Mouse (Mus musculus): ENCODE data around the gene Ggnbp2.
A peak's percentile ranks its signal among the peaks of the same experiment; 100 is the strongest.
"Not testable (repeated sequence)": the region's sequence is repeated elsewhere in the genome, so short reads cannot be mapped to it uniquely, and the experiment has no call there.

Ggnbp2 gene

DNA sequence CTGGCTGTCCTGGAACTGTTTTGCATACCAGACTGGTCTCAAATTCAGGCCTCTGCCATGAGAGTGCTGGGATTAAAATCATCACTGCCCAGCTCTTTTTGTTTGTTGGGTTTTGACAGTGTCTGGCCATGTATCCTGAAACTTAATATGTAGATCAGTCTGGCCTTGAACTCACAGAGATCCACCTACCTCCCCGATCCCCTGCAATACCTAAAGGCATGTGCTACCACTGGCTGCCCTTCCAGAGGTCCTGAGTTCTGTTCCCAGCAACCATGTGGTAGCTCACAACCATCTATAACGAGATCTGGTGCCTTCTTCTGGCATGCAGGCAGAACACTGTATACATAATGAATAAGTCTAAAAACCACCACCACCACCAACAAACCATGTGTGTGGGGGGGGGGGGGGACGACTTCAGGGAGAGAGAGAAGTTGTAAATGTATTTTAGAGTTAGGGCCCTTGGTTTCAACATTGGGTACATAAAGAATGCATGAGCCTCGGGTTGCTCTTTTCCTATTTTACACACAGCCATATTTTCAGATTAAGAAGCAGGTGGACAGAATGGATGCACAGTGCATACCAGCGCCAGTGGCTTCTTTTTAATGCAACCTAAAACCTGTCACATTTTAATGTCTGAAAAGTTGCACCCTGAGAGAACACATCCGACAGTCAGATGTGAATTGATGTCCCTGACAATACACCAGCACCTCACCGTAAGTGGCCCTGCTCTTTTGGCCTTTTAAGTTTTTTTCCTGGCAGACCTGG, 8.6 kb upstream of the Ggnbp2 start:
- DNase-seq, result no peak

DNA sequence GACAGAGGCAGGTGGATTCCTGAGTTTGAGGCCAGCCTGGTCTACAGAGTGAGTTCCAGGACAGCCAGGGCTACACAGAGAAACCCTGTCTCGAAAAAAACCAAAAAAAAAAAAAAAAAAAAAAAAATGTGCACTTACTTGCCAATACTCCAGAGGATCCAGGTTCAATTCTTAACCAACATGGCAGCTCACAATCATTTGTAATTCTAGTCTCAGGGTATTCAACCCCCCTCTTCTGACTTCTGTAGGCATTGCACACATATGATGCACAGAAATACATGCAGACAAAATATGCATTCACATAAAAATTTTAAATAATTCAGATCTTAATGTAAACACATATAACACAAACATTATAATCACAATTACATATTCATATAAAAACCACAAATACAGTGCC, 5.4 kb upstream of the Ggnbp2 start:
- not testable (repeated sequence) for DNase-seq

DNA sequence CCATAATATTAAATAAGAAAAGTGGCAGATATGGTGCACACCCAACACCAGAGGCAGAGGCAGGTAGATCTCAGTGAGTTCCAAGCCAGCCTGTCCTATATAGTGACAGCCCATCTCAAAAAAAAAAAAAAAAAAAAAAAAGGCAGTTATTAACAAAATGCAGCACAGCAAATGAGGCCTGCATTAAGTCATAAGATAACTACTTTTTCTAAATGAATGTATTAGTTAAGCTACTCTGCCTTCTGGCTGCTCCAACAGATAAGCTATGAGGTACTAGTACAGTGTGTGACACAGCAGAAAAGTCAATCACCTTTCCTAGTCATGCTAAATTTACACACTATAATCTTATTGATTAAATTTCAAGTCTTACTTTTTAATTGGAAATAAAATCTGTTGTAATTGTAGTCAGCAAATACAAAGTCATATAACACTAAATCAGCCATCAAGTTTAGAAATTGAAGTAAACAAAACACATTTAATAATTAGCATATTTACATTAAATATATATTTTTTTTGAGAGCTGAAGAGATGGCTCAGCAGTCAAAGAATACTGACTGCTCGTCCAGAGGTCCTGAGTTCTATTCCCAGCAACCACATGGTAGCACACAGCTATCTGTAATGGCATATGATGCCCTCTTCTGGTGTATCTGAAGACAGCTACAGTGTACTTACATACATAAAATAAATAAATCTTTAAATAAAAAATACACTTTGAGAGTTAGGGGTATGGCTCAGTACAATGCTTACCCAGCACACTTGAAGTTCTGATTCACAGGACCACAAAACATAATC, 2.6 kb upstream of the Ggnbp2 start:
- DNase-seq, result no peak

DNA sequence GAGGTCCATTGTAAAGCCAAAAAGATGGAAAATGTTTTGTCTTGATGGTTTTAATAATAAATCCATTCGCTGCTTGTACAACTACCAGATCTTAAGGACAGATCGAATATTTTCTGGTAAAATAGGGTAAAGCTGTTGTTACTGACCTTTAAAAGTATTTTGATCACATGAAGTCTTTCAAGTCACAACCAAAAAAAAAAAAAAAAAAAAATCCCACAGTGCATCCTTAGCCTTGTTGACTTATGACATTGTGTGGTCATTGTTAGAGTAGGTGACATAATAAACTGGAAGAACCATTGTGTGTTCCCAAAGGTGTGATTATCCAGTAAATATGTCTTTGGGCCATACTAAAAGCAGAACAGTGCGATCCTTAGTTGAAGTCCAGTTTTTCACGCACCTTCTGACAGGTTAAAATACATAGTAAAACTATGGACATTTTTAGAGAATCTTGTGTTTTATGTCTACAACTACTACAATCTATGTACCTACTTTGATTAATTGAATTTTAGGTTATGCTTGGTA, 992 bp upstream of the Ggnbp2 start:
- no peak for DNase-seq

DNA sequence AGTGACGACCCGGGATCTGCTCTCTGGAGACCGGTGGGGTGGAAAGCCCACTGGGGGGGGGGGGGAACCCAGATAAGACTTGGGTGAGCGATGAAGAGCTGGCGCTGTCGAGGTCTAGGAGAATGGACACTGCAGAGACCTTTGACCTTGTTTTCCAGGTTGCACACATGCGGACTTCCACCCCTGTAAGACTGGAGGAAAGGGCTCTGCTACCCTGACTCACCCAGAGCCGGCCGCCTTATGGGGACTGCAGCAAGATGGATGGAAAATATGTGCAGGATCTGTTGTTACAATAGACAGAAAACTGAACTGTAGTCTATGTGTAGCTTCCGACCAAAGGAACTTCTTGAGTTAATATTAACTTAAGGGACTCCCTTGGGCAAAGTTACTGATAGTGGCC, 429 bp upstream of the Ggnbp2 start:
- no peak for DNase-seq

DNA sequence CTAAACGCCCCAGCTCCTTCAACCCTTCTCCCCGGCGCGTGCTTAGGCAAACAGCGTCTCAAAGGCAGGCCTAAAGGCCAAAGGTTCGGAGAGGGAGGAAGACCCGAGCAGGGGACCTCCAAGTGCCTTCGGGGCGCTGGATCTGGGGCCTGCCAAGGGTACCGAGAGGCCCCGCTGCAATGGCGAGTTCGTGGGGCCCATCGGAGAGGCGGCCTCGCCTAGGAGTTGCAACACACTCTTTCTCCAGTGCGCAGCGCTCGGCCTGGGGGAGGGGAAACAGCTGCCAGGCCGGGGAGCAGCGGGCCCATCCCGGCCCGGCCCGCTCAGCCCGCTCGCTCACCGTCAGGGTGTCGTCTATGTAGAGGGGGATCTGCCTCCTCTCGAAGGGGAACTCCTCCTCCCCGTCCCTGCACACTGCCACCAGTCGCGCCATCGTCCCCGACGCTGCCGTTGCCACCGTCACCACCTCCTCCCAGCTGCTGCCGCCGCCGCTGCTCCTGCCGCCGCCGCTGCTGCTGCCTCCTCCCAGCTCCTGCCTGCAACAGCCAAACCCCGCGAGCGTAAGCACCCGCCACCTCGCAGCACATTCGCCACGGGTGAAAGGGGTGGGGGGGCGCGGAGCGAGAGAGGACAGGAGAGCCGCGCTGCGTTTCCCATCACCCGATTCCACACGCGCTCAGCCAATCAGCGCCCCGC, 932 bp downstream of the Ggnbp2 start:
- peak; percentile 94 to 95 for DNase-seq

DNA sequence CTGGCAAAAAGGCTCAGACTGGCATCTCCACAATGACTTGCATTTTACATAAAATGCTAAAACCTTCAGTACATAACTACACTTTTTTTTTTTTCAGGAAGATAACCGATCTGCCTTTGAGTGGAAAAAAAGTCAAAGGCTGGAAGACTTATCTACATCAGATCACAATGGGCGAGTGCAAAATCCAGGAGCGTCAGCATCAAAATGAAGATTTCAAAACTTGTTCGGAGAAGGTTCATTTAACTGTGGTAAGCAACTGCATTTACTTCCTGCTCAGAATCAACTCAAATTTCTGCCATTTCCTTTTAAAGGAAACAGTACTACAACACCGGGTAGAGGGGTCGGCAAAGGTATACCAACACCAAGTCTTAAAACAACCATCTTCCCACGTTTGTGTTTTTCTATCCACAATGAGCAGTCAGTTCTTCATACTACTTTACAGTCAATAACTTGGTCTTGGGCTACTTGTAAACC, 1.8 kb downstream of the Ggnbp2 start:
- no peak for DNase-seq

DNA sequence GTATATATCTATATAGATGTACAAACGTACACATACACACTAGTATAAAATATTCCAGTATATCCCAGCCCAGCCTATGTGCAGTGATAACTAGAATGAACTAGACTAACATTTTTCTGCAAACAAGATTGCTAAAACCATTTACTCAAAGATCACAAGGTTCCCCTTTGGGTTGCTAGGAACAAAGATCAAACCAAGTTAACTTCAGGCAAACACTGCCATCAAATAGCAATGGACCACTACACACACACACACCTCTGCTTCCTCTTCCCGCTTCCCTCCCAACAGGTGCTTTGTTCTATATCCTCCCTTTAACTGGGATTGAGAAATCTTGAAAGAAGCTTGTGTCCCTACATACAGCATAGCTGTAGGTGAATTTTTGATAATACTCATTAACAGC, 3.0 kb downstream of the Ggnbp2 start:
- no peak for DNase-seq

DNA sequence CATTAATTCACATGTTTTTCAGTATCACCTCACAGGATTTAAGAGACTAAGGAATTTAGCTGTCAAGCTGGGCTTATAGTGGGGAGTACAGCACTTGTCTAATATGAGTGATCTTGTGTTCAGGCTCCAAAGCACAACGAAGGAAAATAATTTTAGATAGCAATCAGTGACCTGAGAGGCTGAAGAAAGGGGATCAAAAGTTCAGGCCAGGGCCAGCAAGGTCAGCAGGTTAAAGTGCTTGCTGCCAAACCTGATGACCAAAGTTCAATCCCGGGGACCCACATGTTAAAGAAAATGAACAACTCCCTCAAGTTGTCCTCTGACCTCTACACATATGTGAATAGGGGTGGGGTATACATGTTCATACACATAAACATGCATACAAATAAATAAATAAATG, 5.3 kb downstream of the Ggnbp2 start:
- DNase-seq, result no peak

DNA sequence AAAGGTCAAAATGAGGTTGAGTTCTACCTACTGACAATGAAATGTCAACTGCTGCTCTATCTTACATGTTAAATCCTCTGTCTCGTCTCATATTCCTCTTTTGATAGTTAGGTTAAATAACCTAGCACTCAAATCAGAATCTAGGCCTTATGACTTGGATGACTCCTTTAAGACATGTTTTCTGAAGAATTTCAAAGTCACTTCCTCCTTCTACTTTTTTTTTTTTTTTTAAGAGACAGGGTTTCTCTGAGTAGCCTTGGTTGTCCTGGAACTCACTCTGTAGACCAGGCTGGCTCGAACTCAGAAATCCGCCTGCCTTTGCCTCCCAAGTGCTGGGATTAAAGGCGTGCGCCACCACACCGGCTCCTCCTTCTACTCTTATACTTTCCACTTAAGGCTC, 15.3 kb downstream of the Ggnbp2 start:
- no peak for DNase-seq

DNA sequence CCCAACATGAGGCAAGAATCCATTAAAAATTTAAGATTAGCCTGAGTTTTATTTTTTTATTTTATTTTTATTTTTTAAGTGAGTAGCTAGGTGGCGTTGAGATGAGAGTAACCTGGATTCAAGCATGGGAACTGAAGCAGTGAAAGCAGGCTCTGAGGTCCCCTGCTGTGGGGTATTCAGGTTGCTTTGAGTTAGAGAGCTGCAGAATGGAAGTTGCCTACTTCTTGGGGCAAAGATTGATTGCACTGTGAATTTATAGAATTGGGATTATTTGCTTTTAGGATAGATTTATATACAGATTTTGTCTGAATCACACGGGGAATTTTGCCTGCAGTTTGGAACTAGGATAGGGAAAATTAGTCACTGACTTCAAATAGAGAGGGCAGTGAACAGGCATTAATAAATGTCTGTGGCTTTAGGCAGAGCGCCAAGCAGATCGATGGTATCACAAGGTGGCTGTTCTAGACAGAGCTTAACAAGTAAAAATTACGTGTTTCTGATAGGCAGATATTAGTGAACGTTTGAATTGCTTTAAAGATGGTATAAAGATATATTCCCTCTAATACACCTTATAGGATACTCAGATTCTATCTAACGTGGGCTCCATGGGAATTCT, 23.0 kb downstream of the Ggnbp2 start:
- no peak for DNase-seq

DNA sequence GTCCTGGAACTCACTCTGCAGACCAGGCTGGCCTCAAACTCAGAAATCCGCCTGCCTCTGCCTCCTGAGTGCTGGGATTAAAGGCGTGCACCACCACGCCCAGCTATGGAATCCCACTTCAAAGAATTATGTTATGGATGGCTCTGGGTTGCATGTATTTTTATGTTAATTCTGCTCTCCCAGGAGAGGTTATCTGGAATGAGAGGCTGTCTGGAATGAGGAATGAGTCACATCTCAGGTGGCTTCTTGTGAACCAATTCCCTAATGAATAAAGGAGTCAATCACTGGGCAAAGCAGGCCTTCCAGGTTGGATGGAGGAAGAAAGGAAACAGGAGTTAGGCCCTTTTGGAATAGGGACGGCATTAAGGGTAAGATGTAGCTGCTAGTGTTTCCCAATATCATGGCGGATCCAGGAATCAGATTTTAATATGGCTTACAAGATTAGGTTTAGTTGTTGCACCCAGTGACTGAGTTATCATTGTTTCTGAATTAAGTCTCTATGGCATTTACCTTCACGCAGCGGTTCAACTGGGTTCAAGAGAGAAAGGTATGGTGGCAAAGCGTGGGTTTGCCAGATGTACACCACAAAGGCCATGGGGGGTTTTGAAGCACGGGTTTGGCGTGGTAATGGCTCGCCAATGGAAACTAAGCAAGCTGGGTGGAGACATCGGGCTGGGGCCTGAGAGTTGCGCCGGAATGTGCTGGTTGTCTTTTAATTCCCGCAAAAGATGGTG, 23.7 kb downstream of the Ggnbp2 start:
- DNase-seq, result no peak

DNA sequence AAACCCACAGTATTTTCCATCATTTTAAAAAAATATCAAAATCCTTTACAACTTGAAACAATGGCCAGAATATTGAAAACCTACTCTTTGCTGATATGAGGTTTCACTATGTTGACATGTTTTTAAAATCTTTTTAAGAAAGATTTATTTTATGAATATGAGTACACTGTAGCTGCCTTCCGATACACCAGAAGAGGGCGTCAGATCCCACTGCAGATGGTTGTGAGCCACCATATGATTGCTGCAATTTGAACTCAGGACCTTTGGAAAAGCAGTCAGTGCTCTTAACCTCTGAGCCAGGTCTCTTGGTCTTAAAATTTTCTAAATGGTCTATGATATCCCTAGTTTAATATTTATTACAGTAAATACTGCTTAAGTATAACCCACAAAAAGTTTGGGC, 31.3 kb downstream of the Ggnbp2 start:
- DNase-seq, result no peak

DNA sequence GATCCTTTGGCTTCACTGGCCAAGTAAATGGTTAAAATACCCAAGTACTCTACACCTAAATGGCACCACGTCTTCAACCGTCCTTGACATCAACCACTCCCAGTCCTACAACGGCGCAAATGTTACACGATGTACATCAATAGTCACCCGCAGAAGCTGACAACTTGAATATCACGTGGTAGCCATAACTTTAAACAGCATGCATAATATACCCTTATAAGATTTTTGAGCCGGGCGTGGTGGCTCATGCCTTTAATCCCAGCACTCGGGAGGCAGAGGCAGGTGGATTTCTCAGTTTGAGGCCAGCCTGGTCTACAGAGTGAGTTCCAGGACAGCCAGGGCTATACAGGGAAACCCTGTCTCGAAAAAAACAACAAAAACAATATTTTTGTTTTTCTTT, 41.1 kb downstream of the Ggnbp2 start:
- DNase-seq, result not testable (repeated sequence)

DNA sequence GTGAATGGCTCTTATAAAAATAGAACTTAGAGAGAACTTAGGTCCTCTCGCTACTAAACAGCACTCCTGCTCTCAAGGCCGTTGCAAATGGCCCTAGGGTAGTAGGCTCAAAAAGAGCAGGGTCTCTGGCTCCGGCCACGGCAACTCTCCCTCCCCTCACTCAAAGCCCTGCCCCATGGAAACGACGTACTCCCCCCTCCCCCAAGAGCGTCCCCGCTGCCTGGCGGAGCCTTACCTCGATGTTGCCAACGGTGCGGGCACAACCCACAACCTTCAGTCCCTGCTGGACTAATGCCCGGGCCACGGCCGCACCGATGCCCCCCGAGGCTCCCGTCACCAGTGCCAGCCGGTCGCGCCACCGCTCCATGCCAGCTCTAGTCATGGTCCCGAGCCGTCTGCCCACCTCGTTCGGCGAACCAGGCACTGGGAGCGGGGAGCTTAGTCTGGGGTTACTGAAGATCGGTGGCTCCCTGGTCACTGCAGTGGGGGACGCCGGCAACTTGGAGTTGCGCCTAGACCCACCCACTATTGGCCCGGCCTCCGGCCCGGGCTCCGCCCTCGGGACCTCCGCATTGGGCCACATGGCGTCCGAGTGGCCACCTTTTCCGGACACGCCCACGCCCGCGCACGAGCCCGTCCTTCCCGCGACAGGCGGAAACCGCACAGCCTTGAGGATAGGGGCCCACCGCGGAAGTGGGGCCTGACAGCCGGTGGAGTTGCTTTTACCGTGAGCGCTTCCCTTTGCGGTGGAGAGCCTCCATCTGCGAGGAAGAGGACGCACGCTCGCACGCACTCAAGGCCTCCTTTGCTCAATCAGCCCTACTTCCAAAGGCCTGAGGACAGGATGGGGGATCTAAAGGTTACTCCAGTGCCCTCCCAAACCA, 41.9 kb downstream of the Ggnbp2 start, which contains the start of gene Dhrs11:
Gene Dhrs11 (minus strand): TSS at position 479 of the 884 bp plus-strand sequence.
- peak; percentile 73 to 82 for DNase-seq

DNA sequence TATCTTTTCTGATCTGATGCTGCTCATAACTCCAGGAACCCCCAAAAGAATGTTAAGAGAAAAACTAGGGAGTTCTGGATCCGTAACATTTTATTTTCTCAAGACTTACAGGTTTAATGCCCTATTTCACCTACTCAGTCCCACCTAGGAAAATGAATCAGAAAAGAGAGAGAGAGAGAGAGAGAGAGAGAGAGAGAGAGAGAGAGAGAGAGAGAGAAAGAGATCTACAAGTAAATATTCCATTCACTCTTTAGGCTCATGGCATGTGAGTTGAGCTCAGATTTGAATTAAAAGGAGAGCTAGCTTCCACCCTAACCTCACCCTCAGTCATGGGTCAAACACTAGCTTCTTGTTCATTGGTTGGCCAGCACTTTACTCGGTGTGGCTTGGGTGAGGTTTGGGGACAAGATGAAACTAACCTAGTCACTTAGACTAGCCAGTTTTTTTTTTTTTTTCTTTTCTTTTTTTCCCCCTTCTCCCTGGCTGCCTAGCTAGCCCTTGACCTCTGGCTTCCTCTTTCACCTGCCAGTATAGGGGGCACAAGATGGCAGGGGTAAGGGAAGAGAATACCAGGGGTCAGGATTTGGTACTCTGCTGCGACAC, 42.6 kb downstream of the Ggnbp2 start:
- DNase-seq, result no peak

DNA sequence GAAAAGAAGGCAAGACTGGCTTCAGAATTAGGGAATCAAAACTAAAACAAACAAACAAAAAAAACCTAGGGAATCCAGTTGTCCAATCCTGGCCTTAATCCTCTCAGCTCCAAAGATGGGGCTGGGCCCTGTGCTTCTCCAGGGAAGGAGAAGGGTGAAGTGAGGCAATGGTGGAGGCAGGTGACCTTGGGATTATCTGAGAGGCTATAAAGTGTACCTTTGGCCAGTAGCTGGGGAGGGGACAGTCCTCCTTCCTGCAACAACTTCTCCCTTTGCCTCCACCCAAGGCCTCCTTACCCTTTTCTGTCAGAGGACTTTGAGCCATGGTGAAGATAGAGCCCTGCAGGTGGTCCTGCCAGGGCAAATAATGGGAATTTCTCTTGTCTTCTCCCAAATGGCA, 43.1 kb downstream of the Ggnbp2 start:
- no peak for DNase-seq

DNA sequence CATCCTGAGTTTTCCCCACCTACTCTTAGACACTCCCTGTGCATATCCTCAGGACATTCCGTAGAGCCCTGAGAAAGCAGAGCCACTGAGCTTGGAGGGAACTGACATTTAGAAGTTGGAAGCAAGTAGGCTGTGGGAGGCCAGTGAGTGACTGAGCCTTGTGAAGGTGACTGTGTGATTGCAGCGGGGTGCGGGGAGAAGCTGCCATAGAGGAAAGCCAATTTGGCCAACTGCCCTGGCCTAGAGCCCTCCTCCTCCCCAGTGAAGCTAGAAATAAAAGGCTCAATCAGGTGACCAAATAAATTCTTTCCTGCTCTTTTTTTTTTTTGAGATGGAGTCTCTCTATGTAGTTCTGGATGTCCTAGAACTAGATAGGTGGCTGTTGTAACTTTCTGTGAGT, 44.4 kb downstream of the Ggnbp2 start:
- no peak for DNase-seq

DNA sequence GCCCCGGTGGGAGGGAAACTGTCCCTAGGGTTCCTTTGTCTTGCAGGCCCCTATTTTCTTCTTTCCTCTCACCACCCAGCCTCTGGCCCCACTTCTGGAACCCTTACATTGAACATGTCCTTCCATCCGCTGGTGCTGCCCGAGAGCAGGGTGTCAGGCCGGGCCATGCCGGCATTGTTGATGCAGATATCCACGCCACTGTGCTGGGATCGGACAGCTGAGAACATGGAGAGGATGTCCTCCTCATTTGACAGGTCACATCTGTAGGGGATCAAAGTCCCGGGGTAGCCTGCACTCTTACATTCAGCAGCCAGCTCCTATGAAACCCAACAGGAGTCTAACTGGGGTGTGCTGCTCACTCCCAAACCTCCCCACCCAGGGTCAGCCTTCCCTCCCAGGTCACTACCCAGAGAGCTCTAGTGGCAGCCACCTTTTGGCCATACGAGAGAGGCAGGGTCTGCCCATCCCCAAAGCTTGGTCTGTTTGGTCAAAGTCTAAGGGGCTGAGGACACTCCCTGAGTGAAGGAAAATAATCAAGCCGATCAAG, 45.3 kb downstream of the Ggnbp2 start:
- no peak for DNase-seq

DNA sequence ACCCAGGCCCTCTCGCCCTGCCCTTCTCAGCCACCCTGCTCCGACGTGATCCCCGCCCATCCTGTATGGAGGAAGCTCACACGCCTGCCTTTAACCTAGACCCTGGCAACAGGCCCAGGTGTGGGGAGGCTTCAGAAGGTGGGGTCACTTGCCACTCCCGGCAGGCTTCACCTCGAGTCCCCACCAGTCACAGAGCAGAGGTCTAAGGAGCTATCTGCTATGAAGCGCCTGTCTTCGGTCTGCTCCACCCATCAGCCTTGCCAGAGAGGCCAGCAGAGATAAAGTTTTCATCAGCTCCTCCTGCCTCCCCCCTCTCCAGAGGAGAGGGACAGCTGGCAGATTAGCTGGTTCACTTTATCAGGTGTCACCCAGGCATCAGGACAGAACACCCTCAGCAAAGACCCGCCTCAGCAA, 47.1 kb downstream of the Ggnbp2 start:
- DNase-seq, result no peak
